Mouse (Mus musculus) heart, postnatal 14 days (tissue): Measurements from ENCODE around the gene Sec14l3. TPM values are rescaled to one million over a fixed set of nuclear protein-coding genes. Genes with fewer than 3 reads are reported as not detected.
A peak's percentile ranks its signal among the peaks of the same experiment; 100 is the strongest.

Source experiments
- DNase-seq, 2 experiments: peaks; one replicate each; pipeline ENCODE4 v3.0.0; 2021 to 2022
- intact Hi-C: fragments of 180-260 bp; cut with DNase I; formaldehyde crosslinking; loops from one replicate; pipeline ENCODE4 v1.15.1; 2025
- total RNA-seq, 2 experiments: library from RNA; stranded (reverse); gene quantifications; 2 replicates each; pipeline ENCODE4 v1.2.3; 2021

The Sec14l3 gene
- total RNA-seq, 2 experiments from 2014 or later: 6.0 TPM; not detected in 1

DNA sequence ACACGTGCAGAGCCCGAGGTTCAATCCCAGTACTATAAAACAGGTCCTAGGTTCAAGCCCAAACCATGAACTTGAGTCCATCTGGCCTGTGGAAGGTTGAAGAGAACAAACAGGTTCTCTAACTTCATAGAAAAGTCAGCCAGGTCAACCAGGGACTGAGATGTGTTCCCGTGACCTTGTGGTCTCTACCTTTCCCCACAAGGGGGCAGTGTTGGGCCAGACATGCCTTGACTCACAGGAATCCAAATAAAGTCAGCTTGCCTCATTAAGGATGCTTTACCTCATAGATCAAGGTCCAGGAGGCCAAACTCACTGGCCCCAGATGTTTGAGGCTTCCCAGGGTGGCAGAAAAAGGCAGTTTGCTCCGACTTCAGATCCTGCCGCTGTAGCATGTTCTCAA is 11.1 kb upstream of the Sec14l3 start:
- DNase-seq: peak; percentile 70 to 84
- intact Hi-C loops: loop anchor here (2.0 kb wide), 1 partner anchor 29 kb away; no protein-coding TSS in a partner anchor

- no peak for DNase-seq
- intact Hi-C loops: no loop called here
Measured at GRCm38 (mm10) chr11:4060866-4061575, 3.6 kb upstream of the Sec14l3 start.

DNA sequence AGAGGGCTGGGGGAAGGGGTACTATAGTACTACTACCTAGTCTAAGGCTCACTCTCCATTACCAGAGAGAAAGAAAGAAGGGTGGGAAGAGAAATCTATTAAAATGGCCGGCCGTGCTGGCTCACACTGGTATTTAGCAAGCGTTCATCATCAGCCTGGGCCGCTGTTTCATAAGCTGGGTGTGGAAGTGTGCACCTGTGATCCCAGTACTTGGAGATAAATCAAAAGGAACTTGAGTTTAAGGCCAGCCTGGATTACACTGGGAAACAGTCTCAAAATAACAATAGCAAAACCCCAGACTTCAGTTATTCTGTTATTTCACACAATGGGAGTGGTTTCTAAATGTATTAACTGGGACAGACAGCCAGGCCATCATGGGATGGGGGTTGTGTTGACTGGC is 2.1 kb upstream of the Sec14l3 start:
- intact Hi-C loops: no loop called here
- no peak for DNase-seq

- intact Hi-C loops: no loop called here
- no peak for DNase-seq
Measured at GRCm38 (mm10) chr11:4062981-4063380, 1.7 kb upstream of the Sec14l3 start.

GRCm38 (mm10) chr11:4069664-4070063 is 5.0 kb downstream of the Sec14l3 start:
- intact Hi-C loops: loop anchor here (1.0 kb wide), 1 partner anchor 15 kb away; no protein-coding TSS in a partner anchor
- no peak for DNase-seq

DNA sequence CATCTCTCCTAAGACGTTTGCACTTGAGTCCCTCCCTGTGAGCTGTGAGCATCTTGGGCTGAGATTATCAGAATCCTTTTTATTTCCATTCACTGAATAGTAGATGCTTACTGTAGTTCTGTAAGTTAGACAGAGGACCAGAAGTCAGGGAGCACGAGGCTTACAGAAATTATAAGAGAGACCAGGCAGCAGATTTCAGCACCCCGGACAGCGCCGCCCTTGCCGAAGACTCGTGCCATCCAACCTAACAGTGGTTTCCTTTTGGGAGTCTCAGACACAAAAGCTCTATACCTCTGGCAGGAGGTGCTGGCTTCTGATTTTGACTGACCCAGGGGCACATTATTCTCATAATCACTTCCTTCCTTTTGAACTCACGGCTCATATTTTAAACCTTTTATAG is 12.0 kb downstream of the Sec14l3 start:
- peak; percentile 61 to 75 for DNase-seq

DNA sequence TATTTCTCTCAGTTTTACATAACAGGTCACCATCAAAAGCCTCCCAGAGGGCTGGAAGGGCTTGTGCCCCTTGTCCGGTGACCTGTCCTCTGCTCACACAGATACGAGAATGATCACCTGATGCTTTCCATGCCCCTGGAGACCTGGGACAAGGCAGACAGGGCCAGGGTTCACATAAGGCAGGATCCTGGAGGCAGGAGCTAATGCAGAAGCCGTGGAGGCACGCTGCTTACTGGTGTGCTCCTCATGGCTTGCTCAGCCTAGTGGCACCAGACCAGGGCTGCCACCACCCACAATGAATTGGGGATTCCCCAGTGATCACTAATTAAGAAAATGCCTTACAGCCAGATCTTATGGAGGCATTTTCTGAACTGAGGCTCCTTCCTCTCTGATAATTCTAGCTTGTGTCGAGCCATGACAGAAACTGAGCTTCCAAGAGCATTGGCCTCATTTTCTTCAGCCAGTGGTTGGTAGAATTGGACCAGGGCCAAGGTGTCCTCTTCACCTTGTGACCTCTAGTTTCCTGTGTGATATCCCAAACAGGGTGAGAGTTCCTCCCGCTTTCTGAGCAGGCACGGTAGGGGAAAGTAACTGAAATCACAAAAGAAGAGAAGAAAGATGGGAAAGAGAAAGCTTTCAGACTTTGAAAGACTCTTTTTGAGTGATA is 13.8 kb downstream of the Sec14l3 start:
- intact Hi-C loops: no loop called here
- DNase-seq: no peak

More for the DNA sequence above, 12.0 kb downstream of the Sec14l3 start:
- intact Hi-C loops: no loop called here

- peak; percentile 42 to 64 for DNase-seq
- intact Hi-C loops: loop anchor here (2.0 kb wide), 1 partner anchor 79 kb away; no protein-coding TSS in a partner anchor
Measured at GRCm38 (mm10) chr11:4080219-4080618, 15.6 kb downstream of the Sec14l3 start.

DNA sequence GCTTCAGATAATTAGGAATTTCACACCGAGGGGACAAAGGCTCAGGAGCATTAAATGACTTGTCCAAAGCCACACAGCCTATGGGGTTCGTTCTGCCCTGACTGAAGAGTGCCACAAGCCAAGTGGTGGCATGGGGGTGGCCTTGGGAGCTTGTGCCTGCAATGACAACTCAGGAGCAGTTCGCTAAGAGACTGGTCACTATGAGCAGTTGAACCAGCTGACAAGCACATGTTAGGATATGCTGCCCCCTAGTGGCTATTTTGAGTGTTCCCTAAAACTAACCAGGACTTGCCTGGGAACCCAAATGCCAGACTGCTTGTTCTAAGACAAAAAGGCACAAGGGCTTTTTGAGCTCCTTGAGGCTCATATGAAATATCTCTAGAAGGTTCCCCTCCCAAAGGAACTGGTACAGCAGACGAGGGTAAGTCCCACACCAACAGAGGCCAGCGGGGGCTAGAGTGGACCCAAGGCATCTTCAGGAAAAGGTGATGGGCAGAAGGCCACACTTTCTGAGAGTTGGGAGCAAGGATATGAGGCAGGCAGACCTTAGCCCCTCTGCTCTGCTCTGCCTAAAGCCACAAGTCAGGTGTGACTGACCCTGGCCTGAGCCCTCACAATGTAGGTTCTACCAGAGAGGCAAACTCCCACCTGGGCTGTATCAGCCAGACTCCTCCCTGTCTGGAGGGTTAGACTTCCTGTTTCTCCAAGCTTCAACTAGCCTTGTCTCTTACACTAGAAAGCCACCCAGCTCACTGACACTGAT is 18.9 kb downstream of the Sec14l3 start:
- DNase-seq: peak; percentile 35 to 74
- intact Hi-C loops: loop anchor here (1.0 to 2.0 kb wide), 2 partner anchors 14 to 31 kb away; no protein-coding TSS in a partner anchor

- intact Hi-C loops: no loop called here
- DNase-seq: no peak
Measured at GRCm38 (mm10) chr11:4086246-4086645, 21.6 kb downstream of the Sec14l3 start.

GRCm38 (mm10) chr11:4087267-4087666 is 22.6 kb downstream of the Sec14l3 start:
- intact Hi-C loops: no loop called here
- DNase-seq: no peak

DNA sequence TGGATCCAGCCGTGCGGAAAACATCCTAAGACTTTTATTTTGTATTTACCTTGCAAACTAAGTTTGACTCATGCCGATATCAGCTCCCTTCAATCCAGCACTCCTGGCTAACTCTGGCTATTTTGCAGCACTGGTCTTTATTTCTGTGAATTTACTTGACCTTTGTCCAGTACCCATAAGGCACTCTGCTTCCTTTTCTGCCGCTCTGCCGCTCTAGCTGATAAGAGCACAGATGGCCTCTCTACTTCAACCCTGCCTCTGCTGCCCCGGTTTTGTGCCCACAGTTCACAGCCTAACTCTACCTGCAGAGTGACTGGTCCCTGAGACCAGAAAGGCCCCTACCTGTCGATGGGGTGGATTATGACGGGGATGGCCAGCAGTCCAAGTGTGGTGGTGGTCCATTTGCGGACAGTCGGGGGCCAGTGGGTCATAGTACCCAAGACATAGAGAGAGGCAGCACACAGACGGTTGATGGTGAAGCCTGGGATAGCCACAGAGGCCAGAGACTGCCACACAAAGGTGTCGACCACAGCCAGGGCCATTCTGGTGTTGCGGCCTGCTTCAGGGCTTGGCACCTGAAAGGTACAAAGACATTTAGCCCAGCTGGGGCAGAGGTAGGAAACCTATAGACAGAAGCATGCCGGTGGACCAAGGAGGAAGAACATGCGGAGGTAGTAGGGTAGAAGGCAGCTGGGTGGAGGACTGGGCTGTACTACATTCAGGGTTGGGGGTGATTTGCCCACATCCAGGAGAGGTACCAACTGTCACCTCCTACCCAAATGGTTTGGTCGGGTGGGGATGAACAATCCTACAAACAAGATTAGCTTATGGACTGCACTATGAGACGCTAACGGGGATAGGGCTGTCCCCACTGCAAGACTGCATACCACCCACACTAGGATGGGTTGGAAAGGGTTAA is 29.1 kb downstream of the Sec14l3 start:
- intact Hi-C loops: loop anchor here (2.0 kb wide), 1 partner anchor 31 kb away; no protein-coding TSS in a partner anchor
- no peak for DNase-seq

DNA sequence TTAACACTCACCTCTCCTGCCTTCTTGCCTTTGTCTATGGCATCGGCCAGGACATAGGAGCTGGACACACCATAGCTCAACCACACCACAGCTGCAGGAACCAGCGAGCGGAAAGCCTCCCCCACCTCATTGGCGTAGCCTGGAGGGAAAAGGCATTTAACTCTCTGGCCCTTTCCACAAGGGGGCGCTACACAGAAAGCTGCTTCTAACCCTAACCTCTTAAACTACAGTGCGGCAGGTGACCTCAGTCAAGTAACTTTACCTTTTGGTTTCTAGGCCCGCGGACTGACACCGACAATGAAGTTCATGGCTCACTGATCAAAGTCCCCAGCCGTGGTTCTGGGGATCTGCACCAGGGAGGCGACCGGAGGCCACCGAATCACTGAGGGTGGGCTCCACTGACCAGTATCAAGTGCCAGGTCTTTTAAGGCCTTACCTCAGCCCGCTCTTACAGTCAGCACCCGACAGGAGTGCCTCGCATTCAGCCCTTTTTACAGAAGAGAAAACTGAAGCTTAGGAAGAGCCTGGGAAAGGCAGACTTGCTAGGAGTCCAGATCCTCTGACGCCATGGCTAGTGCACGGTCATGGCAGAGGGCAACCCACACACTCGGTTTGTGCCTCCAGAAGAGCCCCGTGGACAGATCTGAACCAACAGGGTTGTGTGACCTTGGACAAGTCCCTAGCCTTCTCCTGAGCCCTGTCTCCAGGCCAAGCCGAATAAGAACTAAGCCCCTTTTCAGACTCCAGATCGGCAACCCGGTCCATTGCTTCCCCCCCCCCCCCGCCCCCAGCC is 29.9 kb downstream of the Sec14l3 start:
- intact Hi-C loops: loop anchor here (2.0 kb wide), 1 partner anchor 30 kb away; no protein-coding TSS in a partner anchor
- peak; percentile 66 to 78 for DNase-seq

GRCm38 (mm10) chr11:4095171-4096053 is 30.8 kb downstream of the Sec14l3 start, which contains the start of gene Mtfp1:
Gene Mtfp1, minus strand, starts transcription at chr11:4095445.
- intact Hi-C loops: loop anchor here (2.0 kb wide), 1 partner anchor 29 kb away; no protein-coding TSS in a partner anchor
- peak; percentile 58 to 70 for DNase-seq

DNA sequence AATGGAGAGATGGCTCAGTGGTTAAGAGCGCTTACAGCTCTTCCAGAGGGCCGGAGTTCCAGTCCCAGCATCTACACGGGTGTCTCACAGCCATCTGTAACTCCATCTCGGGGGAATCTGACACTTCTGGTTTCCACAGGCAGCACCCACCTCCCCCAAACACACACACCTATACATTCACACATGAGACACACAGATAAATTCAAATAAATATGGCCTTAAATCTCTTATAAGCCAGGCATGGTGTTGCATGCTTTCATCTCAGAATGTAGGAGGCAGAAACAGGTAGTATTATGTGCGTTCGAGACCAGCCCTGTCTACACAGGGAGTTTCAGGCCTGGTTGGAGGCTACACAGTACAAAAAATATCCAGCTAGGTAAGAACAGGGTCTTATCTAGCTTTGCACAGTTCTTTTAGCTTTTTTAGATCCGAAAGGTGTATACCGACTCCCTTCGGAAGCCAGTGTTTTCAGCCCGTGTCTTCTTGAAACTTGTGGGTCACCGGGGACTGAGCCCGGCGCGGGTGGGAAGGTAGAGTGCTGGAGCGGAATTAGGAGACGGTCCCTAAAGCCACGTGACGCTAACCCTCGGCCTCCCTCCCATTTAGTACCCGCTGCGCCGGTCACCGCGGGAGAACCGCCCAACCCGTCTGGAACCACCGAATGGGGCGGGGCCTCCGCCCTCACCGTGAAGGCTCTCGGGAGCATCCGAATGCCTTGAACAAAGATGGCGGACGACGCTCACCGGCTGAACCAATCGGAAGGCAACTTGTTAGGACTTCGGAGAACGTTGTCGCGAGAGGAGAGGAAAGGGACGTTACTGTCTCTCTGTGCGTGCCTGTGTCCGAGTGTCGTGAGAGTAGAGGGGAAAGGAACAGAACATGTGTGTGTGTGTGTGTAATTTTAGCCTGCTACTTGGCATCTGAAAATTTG is 31.7 kb downstream of the Sec14l3 start:
- DNase-seq: peak; percentile 97 to 98
- intact Hi-C loops: no loop called here

- intact Hi-C loops: no loop called here
- peak in 1 of 2 experiments; percentile 19 for DNase-seq
Measured at GRCm38 (mm10) chr11:4097091-4097621, 32.5 kb downstream of the Sec14l3 start.
